Mouse (Mus musculus): ENCODE data around the gene Prkar1b. TPM values are rescaled to one million over a fixed set of nuclear protein-coding genes. Genes with fewer than 3 reads are reported as not detected.

Prkar1b gene
- total RNA-seq, 2 experiments from 2014 or later: 0.10 TPM; not detected in 1

DNA sequence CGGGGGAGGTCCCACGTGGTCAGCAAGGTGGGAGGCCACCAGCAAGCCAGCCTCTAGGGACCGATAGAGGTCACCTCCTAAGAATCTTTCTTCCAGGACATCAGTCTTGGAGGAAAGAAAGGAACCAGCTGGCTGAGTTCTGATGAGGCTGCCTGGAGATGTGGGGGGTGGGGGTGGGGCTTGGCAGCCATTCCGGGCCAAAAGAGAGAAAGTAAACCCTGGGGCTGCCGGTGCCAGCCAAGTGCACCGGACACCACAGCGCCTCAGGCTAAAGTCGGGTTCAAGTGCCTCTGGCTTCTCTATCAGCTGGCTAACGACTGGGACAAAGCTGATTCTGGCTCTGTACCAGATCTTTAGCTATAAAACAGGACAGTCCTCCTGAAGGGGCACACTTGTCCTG, 74.0 kb downstream of the Prkar1b start:
- no peak for ATAC-seq (replicated peaks; ENCODE audit: poor library complexity, severe bottlenecking)

DNA sequence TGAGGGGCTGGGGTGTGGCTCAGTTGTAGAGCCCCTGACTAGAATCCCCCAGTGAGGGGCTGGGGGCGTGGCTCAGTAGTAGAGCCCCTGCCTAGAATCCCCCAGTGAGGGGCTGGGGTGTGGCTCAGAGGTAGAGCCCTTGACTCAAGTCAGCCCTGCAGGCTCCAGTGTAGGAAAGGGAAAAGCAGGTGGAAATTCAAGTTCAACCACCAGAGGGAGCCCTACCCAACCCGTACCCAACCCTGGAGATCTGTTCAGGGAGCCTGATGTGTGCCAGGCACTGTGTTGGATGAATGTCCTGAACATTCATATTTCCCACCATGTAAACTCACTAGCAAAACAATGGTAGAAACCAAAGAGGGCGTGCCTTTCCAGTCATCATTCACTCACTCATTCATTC, 74.7 kb downstream of the Prkar1b start:
- ATAC-seq (replicated peaks; ENCODE audit: poor library complexity, severe bottlenecking): peak; percentile 89

DNA sequence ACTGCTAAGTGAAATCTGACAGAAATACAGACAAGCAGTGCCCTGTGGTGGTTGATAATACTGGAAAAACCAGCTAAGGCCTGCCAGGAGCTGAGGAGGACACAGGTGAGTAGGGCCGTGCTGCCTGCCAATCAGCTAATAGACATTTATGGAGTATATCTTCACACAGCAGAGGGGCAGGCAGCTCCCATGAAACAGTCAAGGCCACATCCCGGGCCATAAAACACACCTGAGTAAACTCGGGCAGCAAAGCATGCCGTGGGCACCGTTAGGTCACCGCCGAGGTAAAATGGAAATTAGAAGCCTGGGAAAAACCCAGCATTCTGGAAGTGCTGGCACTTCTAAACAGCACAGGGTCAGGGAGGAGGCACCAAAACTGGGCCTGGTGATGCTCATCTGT, 75.8 kb downstream of the Prkar1b start:
- ATAC-seq (replicated peaks; ENCODE audit: poor library complexity, severe bottlenecking): no peak

DNA sequence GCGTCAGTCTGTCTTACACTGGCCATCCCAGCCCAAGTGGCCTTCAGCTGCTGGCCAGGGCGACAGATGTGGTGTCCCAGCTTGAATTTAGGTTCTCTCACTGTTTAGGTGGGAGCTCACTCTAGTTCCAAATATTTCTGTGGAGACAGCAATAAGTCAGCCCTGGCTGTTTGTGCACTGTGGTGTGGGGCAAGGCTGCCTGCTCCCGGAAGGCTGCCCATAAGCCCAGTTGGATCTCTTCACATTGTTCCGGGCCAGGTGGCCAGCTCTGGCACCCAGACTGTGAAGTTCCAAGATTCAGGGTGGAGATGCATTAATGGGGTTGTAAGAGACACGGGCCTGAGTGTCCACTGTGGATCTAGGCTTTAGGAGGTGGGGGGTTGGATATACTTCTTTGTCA, 76.9 kb downstream of the Prkar1b start:
- no peak for ATAC-seq (replicated peaks; ENCODE audit: poor library complexity, severe bottlenecking)

DNA sequence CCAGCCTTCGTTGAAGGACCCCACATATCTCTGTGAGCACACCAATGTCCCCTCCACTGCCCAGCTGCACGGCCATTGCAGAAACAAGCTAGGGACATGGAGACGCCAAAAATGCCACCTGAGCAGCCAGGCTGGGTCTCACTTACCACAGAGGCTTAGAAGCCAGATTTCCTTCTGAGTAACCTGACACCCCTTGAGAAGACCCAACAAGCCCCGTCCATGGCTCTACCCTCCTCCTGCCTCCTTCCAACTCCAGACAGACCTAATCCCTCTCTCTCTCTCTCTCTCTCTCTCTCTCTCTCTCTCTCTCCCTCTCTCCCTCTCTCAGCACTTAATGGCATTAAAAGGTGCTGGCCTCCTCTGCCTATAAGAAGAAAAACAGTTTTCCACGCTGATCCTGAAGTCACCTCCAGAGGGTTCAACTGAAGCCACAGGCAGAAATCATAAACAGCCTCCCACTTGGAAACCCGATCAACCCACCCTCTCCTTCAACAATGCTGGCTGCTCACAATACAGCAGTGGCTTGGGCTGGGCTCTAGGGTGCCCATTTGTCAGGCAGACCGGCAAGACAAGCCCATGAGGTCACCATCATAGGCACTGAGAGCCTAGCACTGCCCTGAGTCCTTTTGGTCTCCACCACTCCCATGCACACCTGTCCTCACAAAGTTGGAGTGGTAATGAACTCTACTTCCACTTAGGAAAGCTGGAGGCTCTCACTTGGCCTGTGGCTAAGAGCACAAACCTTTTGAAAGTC, 82.8 kb downstream of the Prkar1b start:
- no peak for ATAC-seq (replicated peaks; ENCODE audit: poor library complexity, severe bottlenecking)

DNA sequence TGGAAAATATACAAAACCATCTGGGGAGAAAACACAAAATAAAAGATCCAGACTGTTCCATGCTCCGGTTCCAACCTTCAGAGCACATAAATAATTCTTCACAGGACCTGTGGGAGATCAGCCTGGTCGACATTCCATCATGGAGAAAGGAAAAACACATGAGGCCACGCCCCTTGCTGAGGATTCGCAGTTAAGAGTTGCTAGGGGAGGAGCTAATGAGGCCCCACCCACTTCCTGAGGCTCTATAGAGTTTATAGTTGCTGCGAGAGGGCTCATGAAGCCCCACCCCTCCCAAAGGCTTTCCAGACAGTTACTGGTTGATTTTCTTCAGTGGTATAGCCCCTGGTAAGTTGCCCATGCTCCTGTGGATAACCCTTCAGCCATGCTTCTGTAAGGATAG, 85.2 kb downstream of the Prkar1b start:
- ATAC-seq (replicated peaks; ENCODE audit: poor library complexity, severe bottlenecking): no peak

DNA sequence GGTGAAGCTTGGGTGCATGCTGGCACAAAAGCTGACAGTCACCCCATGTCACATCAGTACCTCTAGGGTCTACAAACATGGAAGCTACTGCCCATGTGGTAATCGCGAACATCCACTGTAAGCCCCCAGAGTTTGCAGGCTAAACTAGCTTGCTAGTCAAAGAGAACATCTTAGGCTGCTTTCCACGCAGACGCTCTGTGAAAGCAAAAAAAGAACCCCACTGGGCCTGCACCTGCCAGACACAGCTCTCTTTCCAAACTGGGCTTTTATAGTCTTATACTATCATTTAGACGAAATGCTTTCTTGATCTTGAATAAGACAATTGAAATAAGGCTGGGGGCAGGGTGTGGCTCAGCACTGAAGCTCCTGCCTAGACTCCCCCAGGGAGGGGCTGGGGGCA, 88.1 kb downstream of the Prkar1b start:
- no peak for ATAC-seq (replicated peaks; ENCODE audit: poor library complexity, severe bottlenecking)

DNA sequence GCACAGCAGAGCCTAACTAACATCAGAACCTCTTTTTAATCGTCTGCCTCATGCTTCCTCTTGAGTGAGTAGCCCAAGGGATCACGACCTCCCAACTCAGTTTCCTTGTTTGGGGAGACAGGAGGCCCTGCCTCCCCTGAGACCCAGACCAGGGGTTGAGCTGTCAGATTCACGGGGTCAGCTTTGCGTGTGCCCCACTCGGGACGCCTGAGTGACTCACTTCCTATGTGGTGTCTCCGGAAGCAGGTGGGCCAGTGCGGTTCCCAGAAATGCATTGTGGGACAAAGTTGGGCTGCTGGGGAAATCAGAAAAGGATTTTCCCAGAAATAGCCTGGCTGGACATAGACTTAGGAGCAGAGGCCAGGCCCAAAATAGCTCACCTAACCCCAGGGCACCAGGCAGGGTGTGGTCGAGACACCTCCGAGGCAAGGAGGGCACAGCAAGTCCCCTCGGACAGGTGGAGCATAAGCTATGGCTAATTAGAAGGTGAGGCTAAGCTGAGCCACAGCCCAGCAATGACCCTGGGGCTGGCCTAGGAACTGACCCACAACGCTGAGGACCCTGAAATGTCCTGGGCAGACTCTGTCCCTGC, 89.2 kb downstream of the Prkar1b start:
- peak; percentile 89 for ATAC-seq (replicated peaks; ENCODE audit: poor library complexity, severe bottlenecking)

DNA sequence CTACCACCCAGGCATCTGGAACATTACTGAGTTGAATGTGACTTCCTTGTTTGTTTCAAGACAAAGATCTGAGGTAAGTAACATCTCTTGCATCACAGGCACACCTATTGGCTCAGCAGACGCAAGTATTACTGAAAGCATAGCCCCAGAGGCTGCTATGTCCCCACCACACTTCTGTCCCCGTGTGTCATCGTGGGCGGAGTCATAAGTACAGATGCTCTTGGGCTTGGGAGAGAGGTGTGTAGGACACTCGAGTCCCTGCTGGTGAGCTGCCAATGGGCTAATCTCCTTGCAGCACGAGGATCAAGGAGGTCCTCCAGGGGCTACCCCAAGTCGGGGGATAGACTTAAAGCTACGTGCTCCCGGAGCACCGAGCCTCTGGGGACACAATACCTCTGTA, 96.6 kb downstream of the Prkar1b start:
- ATAC-seq (replicated peaks; ENCODE audit: poor library complexity, severe bottlenecking): peak; percentile 68

DNA sequence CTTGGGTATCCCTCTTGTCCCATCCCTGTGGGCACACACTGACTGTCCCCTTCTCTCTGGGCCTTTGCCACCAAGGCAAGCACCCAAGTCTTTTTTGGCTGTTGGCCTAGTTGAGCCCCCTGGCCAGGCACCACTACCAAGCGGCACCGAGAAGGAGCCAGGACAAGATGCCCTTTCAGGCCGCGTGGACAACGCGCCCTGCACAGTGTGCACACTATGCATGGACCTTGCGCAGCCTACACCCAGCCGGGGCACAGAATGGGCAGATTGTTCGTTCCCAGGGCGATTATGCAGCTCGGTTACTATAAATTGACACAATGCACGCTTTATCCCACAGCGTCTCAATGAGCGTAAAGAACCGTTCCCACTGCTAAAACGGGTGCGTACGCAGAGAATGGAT, 98.5 kb downstream of the Prkar1b start:
- ATAC-seq (replicated peaks; ENCODE audit: poor library complexity, severe bottlenecking): no peak

DNA sequence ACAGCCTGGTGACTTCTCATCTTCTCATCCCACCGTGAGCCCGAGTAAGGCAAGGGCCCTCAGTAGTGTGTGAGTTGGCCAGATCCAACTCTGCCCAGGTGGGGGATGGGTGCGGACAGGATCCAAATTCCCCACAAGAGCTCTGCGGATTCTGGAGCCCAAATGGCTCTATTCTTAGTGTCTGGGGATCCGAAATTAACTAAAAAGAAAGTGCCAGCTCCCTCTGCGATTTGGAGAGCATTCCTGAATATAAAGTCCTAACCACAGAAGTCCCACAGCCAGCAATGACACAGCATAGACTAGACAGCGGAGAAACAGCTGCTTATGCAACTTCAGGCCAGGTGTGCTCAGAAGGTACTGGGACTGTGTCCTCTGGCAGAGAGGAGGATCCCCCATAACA, 100.4 kb downstream of the Prkar1b start:
- ATAC-seq (replicated peaks; ENCODE audit: poor library complexity, severe bottlenecking): no peak

DNA sequence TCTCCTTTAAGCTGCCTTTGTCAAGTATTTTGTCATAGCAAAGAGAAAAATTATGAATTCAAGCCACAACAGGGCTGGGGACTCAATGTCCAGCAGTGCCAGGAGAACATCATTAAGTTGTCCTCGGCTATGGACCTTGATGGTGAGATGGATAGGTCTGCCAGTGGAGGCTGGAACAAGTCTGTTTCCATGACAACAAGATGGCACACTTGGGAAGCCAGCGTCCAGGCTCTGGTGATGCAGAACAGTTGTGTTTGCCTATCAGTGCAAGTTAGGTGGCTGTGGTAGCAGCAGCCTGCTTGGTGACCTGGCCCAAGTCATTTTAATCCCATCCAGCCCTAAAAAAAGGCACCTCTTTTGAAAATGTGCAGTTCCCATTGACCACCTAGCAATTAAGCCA, 102.6 kb downstream of the Prkar1b start:
- ATAC-seq (replicated peaks; ENCODE audit: poor library complexity, severe bottlenecking): no peak

DNA sequence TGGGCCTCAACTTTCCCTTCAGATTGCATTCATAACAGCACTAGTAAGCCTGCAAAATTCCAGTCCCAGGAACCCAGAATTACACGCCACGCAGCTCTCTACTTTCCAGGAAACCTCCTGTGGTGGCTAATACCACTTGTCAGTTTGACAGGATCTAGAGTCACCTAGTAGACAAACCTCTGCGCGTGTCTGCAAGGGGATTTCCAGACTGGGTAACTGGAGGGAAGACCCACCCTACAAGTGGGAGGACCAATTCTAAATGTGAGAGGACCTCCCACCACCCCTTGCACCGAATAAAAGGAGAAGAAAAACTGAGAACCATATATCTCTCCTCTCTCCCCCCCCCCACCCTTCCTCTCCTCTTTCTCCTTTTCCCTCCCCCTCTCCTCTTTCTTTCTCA, 103.2 kb downstream of the Prkar1b start:
- ATAC-seq (replicated peaks; ENCODE audit: poor library complexity, severe bottlenecking): 0 out of 2 replicates have a peak, but pooled peaks have one; percentile 20

DNA sequence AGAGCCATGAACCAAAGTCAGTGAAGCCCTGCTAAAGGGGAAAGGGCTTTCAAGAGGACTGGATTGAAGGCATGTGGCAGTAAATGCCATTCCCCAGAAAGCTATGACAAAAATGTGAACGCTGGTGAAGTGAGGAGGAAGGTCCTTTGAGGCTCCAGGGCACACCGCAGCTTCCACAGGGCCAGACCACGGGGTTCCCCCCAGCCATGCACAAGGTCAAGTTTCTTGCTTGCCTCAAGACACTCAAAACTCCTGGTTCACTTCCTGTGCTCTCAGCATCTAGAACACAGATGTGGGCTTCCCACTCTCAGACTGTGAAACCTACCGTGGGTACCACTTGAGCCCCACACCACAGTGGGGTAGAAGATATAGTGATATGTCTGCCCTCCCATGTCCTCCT, 106.3 kb downstream of the Prkar1b start:
- ATAC-seq (replicated peaks; ENCODE audit: poor library complexity, severe bottlenecking): no peak

DNA sequence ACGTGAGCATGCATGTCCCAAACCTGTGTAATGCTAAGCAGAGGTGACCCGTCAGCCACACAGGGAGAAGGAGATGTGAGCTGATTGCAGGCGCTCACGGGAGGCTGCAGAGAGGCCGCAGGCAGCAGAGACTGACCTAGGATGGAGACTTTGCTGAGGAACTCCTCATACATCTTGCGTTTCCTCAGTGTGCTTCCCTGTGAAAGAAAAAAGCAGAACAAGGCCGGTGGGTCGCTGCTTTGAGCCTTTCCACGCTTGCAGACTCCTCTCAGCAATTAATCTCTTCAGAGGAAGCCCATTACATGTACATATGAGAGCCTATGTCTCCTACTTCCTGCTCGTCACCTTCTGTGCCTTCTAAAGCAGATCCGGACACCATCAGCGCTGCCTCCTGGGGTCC, 107.5 kb downstream of the Prkar1b start:
- peak; percentile 65 for ATAC-seq (replicated peaks; ENCODE audit: poor library complexity, severe bottlenecking)

DNA sequence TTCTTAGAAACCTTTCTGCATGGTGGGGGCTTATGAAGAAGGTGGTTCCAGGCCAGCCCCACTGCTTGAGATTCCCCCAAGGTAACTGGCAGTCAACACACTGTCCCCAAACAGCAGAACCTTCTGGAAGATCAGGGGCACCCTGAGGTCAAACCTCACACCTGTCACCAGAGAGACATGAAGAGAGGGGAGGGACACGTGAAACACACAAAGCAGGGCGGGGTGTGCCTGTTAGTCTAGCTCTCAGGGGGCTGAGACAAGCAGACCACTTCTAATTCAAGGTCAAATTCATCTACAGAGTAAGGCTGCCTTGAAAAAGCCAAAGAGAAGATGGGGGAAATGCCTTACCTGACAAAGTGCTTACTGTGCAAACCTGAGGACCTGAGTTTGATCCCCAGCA, 114.6 kb downstream of the Prkar1b start:
- no peak for ATAC-seq (replicated peaks; ENCODE audit: poor library complexity, severe bottlenecking)

DNA sequence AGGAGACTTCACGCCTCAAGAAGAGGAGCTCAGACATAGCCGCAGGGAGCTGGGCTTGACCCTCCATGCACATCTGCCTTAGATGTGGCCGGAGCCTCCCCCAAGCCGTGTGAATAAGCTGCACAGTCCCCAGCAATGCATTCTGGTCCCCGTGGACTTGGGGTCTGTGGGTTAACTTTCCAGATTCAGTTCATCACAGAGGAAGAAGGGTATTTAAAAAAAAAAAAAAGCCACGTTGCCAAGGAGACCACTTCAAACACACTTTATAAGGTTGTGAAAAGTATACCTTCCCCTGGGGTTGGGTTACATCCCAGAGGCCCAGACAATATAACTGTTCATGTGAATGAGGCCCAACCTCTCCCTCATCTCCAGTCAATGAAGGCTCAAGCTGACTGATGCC, 115.1 kb downstream of the Prkar1b start:
- no peak for ATAC-seq (replicated peaks; ENCODE audit: poor library complexity, severe bottlenecking)

DNA sequence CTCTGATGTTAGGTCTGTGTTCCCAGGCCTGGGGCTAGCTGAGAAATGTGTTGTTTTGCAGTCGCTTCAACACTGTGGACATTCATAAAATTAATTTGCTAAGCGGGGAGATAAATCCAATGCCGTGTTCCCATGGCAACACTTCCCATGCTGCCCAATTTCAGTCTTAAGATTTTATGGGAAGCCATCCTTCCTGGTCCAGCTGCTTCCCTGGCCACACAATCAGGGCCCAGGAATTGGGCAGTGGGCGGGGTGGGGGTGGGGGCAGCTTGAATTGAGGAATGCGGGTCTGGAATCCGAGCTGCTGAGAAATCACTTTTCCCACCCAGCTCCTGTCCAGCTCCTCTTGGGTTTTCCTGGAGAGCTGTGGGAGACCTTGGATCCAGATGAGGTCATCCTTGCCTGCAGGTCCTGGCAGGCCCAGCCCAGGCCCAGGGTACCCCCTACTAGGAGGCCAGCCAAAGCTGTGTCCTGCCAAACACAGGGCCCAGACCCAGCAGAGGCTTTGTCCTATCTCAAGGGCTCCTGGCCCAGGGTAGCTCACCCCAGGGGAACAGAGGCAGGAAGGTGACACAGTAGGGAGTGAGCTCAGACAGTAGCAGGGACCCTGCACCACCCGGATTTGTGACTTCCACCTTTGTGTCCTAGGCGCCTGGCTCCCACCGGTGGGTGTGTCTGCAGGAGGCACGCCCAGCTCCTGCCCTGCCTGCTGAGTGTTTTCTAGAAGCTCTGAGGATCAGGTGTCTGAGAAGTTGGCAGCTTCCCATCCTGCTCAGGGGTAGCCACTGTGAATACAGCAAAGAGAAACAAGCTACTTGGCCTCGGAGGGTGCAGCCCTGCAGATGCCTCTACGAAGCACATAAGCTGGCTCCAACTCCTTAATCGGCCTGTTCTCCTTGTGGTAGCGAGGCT, 116.1 kb downstream of the Prkar1b start:
- ATAC-seq (replicated peaks; ENCODE audit: poor library complexity, severe bottlenecking): no peak

DNA sequence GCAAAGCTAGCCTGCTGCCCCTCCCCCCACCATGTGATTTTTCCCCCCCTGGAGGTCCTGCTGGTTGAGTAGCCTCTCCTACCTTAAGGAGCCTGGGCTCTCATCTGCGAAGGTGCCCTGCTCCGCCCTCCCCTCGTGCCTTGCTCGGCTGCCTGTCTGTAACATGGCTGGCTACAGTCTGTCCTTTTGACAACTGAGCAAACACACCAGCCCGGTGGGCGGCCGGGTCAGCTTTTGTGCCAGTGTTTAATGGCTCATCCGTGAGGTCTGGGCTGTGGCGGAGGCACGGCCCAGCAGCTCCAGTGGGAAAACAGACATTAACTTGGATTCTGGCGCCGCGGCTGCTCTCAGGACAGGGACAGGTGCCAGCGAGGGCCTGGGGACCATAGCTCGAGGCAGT, 122.2 kb downstream of the Prkar1b start:
- ATAC-seq (replicated peaks; ENCODE audit: poor library complexity, severe bottlenecking): no peak

DNA sequence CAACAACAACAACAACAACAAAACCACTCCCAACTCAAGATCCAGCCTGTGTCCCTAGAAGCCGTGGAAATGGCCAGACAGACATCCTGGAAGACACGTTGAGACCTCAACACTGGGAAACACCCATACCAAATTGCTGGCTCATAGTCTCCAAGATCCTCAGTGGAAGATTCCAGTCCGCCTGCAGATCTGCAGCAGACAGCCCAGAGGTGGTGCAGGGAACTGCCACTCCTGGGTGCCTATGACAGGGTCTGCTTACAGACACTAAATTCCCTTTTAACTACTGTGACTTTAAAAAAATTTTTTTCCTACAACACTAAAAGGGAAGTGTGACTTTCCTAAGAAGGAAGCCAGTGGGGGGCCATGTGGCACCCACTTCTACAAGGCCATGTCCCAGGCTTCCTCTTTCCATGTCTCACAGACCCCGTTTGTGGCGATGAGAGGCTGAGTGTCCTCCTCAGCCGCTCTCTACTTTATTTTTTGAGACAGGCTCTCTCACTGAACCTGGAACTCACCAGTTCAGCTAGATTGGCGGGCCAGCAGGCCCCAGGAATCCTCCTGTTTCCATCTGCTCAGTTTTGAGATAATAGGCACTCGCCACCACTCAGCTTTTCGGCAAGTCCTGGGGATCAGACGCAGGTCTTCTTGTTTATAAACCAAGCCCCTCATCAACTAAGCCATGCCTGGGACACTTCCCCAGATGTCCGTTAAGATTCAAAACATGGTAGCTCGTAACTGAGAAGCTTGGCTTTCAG, 125.3 kb downstream of the Prkar1b start:
- ATAC-seq (replicated peaks; ENCODE audit: poor library complexity, severe bottlenecking): peak; percentile 96

DNA sequence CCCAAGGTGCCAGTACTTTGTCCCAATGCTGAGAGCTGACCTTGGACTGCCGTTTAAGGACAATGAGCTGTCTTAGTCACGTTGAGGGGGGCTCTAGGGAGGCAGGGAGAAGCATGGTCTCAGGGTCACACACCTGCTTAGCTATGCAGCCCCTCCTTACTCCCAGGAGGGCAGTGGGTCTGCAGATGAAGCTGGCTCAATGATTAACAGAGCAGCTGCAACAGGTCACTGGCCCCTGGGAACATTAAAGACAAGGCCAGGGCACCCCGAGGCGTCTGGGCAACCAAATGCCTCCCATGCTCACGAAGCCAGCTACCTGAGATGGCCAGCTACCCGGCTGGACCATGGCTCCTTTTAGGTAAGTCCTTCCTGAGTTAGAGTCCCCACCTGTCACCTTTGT, 129.2 kb downstream of the Prkar1b start:
- ATAC-seq (replicated peaks; ENCODE audit: poor library complexity, severe bottlenecking): no peak

Measured in granulocyte monocyte progenitor cell, adult 5-6 weeks (primary cell).